In genomic region chr13:67779265-67780221, GRCm38 (mm10) we compare ENCODE assay signal across 8 mouse cellular contexts. TPM values are rescaled to one million over a fixed set of nuclear protein-coding genes. Genes with fewer than 3 reads are reported as not detected.
DNase-seq lines count a peak whose midpoint lies in the region; ATAC-seq and TF ChIP-seq lines count a peak whose summit lies in the region.

Gene Zfp493, plus strand, starts transcription at chr13:67779693.

- no peaks in the 10 kb centered on the region for H3K4me1 ChIP-seq in embryonic facial prominence, embryonic 12.5 days
- H3K4me1 ChIP-seq in heart, adult 2 months (ENCODE audit: control insufficient read depth, insufficient read depth, low read length): no peaks in the 10 kb centered on the region
- H3K4me1 ChIP-seq in kidney, adult 2 months (ENCODE audit: control insufficient read depth, insufficient read depth, low read length): no peaks in the 10 kb centered on the region
- H3K4me1 ChIP-seq in limb, embryonic 11.5 days (ENCODE audit: control insufficient read depth, insufficient read depth, low read length): no peaks in the 10 kb centered on the region
- peaks cover 5% of the 10 kb centered on the region for H3K4me1 ChIP-seq in midbrain, embryonic 13.5 days (replicated peaks)
- peaks cover 4% of the 10 kb centered on the region; the same call in 1 of the 2 replicates for H3K4me1 ChIP-seq in small intestine, adult 2 months (ENCODE audit: control insufficient read depth, insufficient read depth, insufficient read length, low read length)

- no peak for TF ChIP-seq EP300 in heart, adult 2 months (IDR thresholded peaks at IDR 0.05; ENCODE audit: insufficient read depth, low read depth, low read length)

- no peaks in the 10 kb centered on the region for H3K36me3 ChIP-seq in embryonic facial prominence, embryonic 12.5 days
- H3K36me3 ChIP-seq in heart, adult 2 months (ENCODE audit: control insufficient read depth, insufficient read depth, low read length): no peaks in the 10 kb centered on the region
- no peaks in the 10 kb centered on the region; the same call in 1 of the 2 replicates for H3K36me3 ChIP-seq in kidney, adult 2 months (ENCODE audit: control insufficient read depth, insufficient read depth, low read length)
- no peaks in the 10 kb centered on the region for H3K36me3 ChIP-seq in limb, embryonic 11.5 days (ENCODE audit: control insufficient read depth, insufficient read depth, low read length)
- H3K36me3 ChIP-seq in midbrain, embryonic 13.5 days: no peaks in the 10 kb centered on the region
- H3K36me3 ChIP-seq in small intestine, adult 2 months (ENCODE audit: control insufficient read depth, insufficient read depth, low read length): no peaks in the 10 kb centered on the region

- H3K27ac ChIP-seq in embryonic facial prominence, embryonic 12.5 days: peak within 1 kb of the TSS; percentile 54; the same call in 1 of the 2 replicates
- H3K27ac ChIP-seq in heart, adult 2 months: peak within 1 kb of the TSS; percentile 64
- no peak within 1 kb of the TSS for H3K27ac ChIP-seq in kidney, adult 2 months (ENCODE audit: insufficient read depth, low read depth, low read length)
- H3K27ac ChIP-seq in limb, embryonic 11.5 days (replicated peaks; ENCODE audit: low read depth, low read length): no peak within 1 kb of the TSS
- H3K27ac ChIP-seq in midbrain, embryonic 13.5 days: no peak within 1 kb of the TSS
- H3K27ac ChIP-seq in small intestine, adult 2 months (ENCODE audit: insufficient read depth, low read depth, low read length): no peak within 1 kb of the TSS

- peak; percentile 91 for ATAC-seq in embryonic facial prominence, embryonic 12.5 days (ENCODE audit: insufficient number of reproducible peaks, insufficient read depth, low FRiP score, low TSS enrichment)
- peak; percentile 93 for ATAC-seq in limb, embryonic 11.5 days (ENCODE audit: insufficient number of reproducible peaks, low FRiP score, low TSS enrichment, low read depth)
- peak; percentile 97 for ATAC-seq in midbrain, embryonic 13.5 days

- H3K4me2 ChIP-seq in embryonic facial prominence, embryonic 12.5 days (replicated peaks): peak within 1 kb of the TSS; percentile 75
- H3K4me2 ChIP-seq in limb, embryonic 11.5 days (ENCODE audit: low read depth, severe bottlenecking): peak within 1 kb of the TSS; percentile 60
- peak within 1 kb of the TSS; percentile 72 for H3K4me2 ChIP-seq in midbrain, embryonic 13.5 days (replicated peaks)

- no peaks in the 10 kb centered on the region for H3K79me2 ChIP-seq in heart, adult 2 months (replicated peaks; ENCODE audit: control insufficient read depth, insufficient read depth, low read length)

- no peaks in the 10 kb centered on the region for H3K9me3 ChIP-seq in embryonic facial prominence, embryonic 12.5 days
- H3K9me3 ChIP-seq in limb, embryonic 11.5 days (ENCODE audit: control insufficient read depth, low read length): no peaks in the 10 kb centered on the region; the same call in 1 of the 2 replicates
- peaks cover 5% of the 10 kb centered on the region; the same call in 1 of the 2 replicates for H3K9me3 ChIP-seq in midbrain, embryonic 13.5 days

- DNase-seq in urinary bladder, adult 18-20 months (ENCODE audit: low spot score in 2 of 2): peak; percentile 61 to 62
- DNase-seq in urinary bladder, postnatal 10 days (ENCODE audit: low spot score): no peak
- peak; percentile 69 to 70 for DNase-seq in heart, adult 2 months
- peak; percentile 86 for DNase-seq in kidney, adult 2 months
- DNase-seq in limb, embryonic 11.5 days (ENCODE audit: low spot score): peak; percentile 66

- intact Hi-C loops in heart, adult 2 months (cut with DNase I): loop anchor here (2.0 kb wide), 2 partner anchors 25 to 33 kb away; partner anchors contain the start of genes Zfp273 and Zfp85

- peak; percentile 47; the same call in 1 of the 2 replicates for TF ChIP-seq POLR2A in heart, adult 2 months (IDR thresholded peaks at IDR 0.05; ENCODE audit: insufficient read depth, low read depth, low read length)
- no peak for TF ChIP-seq POLR2A in kidney, adult 2 months (IDR thresholded peaks at IDR 0.05; ENCODE audit: low read depth, low read length)
- no peak for TF ChIP-seq POLR2A in small intestine, adult 2 months (IDR thresholded peaks at IDR 0.05; ENCODE audit: low read depth, low read length)

- no peak for TF ChIP-seq CTCF in heart, adult 2 months (IDR thresholded peaks at IDR 0.05)
- TF ChIP-seq CTCF in kidney, adult 2 months (conservative IDR thresholded peaks at IDR 0.05; ENCODE audit: insufficient read depth, insufficient read length, low read depth, low read length): no peak
- no peak for TF ChIP-seq CTCF in small intestine, adult 2 months (IDR thresholded peaks at IDR 0.05; ENCODE audit: extremely low read depth, insufficient read length, insufficient replicate concordance, low read depth, low read length)

- whole genome bisulfite sequencing in embryonic facial prominence, embryonic 12.5 days: 9% methylated on average over 26 of the region's 26 CpGs
- 8% methylated on average over 26 of the region's 26 CpGs for WGBS in heart, adult 2 months
- WGBS in kidney, adult 2 months: 11% methylated on average over 26 of the region's 26 CpGs
- 12% methylated on average over 26 of the region's 26 CpGs for WGBS in limb, embryonic 11.5 days
- 10% methylated on average over 26 of the region's 26 CpGs for WGBS in midbrain, embryonic 13.5 days
- 7% methylated on average over 26 of the region's 26 CpGs for WGBS in small intestine, adult 2 months

- H3K4me3 ChIP-seq in embryonic facial prominence, embryonic 12.5 days: peak within 1 kb of the TSS; percentile 70
- H3K4me3 ChIP-seq in heart, adult 2 months: peak within 1 kb of the TSS; percentile 69
- peak within 1 kb of the TSS; percentile 87 for H3K4me3 ChIP-seq in kidney, adult 2 months (ENCODE audit: insufficient read depth, low read depth, low read length)
- peak within 1 kb of the TSS; percentile 53 for H3K4me3 ChIP-seq in limb, embryonic 11.5 days (ENCODE audit: low read depth, low read length)
- H3K4me3 ChIP-seq in midbrain, embryonic 13.5 days (replicated peaks): peak within 1 kb of the TSS; percentile 68
- H3K4me3 ChIP-seq in small intestine, adult 2 months (ENCODE audit: low read depth, low read length): peak within 1 kb of the TSS; percentile 82

- H3K27me3 ChIP-seq in embryonic facial prominence, embryonic 12.5 days: no peaks in the 10 kb centered on the region
- no peaks in the 10 kb centered on the region for H3K27me3 ChIP-seq in heart, adult 2 months (ENCODE audit: control insufficient read depth, insufficient read depth, low read length)
- H3K27me3 ChIP-seq in kidney, adult 2 months (replicated peaks; ENCODE audit: control insufficient read depth, insufficient read depth, low read length): no peaks in the 10 kb centered on the region
- H3K27me3 ChIP-seq in limb, embryonic 11.5 days (ENCODE audit: control insufficient read depth, insufficient read depth, low read length): no peaks in the 10 kb centered on the region
- no peaks in the 10 kb centered on the region for H3K27me3 ChIP-seq in midbrain, embryonic 13.5 days
- no peaks in the 10 kb centered on the region for H3K27me3 ChIP-seq in small intestine, adult 2 months (ENCODE audit: control insufficient read depth, insufficient read depth, low read length)

- H3K9ac ChIP-seq in embryonic facial prominence, embryonic 12.5 days: peak within 1 kb of the TSS; percentile 69
- peak within 1 kb of the TSS; percentile 56 for H3K9ac ChIP-seq in heart, adult 2 months (ENCODE audit: low read depth, low read length)
- peak within 1 kb of the TSS; percentile 62; the same call in 1 of the 2 replicates for H3K9ac ChIP-seq in limb, embryonic 11.5 days (ENCODE audit: low read length)
- H3K9ac ChIP-seq in midbrain, embryonic 13.5 days (replicated peaks): peak within 1 kb of the TSS; percentile 68

RNA-seq across cellular contexts. Expression of gene Zfp493, which starts in this region (rescaled TPM):
- 3.3 and 3.8 TPM in 2 replicates for polyA plus RNA-seq in embryonic facial prominence, embryonic 12.5 days (2016; fragmentation: Nextera tagmentation; extraction: Ambion mirVana)
- 1 to 10 TPM in 1 of 2 experiments, under 1 TPM in 1; 0.84 to 1.1 TPM for total RNA-seq in heart, adult 2 months (2021)
- 0.43 and 0.67 TPM in 2 replicates for polyA plus RNA-seq in heart, adult 2 months (2012; rRNA removed)
- 0.90 and 2.1 TPM in 2 replicates for polyA plus RNA-seq in kidney, adult 2 months (2012; rRNA removed)
- 2.8 and 3.1 TPM in 2 replicates for polyA plus RNA-seq in limb, embryonic 11.5 days (2014; fragmentation: Nextera tagmentation; extraction: Ambion mirVana)
- 3.5 and 3.6 TPM in 2 replicates for polyA plus RNA-seq in midbrain, embryonic 13.5 days (2015; fragmentation: Nextera tagmentation; extraction: Ambion mirVana)
- 0.22 and 0.28 TPM in 2 replicates for polyA plus RNA-seq in small intestine, adult 2 months (2012; rRNA removed)

Comparison
In these comparisons a context has a peak if more than half of its experiments do, and no peak if none do; other contexts are left out.
1. H3K27ac ChIP-seq: peak in embryonic facial prominence, embryonic 12.5 days (single experiment) and heart, adult 2 months (single experiment); none in kidney, adult 2 months (single experiment), limb, embryonic 11.5 days (single experiment), midbrain, embryonic 13.5 days (single experiment) and small intestine, adult 2 months (single experiment).
2. Peak in every context shown above with its lines, with median percentiles within 50 percentile points of each other: ATAC-seq, H3K4me2 ChIP-seq, H3K4me3 ChIP-seq and H3K9ac ChIP-seq.